Mouse (Mus musculus) spleen, postnatal 14 days (tissue): ENCODE results near the gene Anks1b.

Experiments used
- DNase-seq, 2 experiments: peaks; one replicate each; pipeline ENCODE4 v3.0.0; 2021 to 2022; ENCODE audit warnings: low spot score in 2 of 2

Gene Anks1b

DNA sequence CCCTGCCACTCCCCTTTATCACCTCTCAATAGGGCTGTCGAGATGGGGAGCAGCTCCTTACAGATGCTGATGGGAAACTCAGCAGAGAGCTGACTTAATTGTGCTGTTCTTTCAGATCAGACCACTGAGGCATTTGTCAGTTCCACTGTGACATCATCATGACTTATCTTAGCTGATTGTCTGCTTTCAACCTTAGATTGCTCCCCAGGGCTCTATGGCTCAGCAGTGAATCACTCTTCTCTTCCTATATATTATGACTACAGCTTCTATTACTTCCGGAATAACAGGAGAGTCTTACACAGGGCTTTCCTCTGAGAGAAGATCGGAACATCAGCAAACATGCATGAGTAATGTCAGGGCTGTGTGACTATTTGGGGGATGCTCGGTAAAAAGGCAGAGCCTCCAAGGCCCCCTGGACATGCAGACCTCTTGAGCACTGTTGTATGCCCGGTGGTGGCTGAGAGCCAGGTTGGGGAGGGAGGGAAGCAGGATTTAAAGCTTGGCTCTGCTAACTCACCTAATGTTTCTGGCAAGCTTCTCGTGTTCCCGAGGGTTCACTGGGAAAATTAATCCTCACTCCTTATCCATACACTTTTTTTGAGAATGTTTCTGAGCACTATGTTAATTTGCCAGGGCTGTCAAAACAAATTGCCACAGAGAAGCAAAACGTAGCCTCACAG lies 936.7 kb downstream of the Anks1b start:
- no peak for DNase-seq

DNA sequence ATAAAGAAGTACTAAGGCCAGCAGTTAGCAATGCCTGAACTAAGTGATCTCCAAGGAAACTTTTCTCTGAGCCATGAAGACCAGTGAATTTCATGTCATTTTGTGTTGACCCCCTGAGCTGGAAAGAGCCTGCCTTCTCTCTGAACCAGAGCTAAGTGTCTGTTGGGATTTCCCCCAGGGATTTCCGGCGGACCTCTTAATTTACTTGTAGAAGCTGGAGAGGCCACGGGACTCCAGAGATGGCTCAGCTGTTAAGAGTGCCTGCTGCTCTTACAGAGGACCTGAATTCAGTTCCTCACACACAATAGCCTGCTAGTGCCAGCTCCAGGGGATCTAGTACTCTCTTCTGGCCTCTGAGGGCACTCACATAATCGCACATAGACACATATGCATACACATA lies 938.1 kb downstream of the Anks1b start:
- DNase-seq = no peak

DNA sequence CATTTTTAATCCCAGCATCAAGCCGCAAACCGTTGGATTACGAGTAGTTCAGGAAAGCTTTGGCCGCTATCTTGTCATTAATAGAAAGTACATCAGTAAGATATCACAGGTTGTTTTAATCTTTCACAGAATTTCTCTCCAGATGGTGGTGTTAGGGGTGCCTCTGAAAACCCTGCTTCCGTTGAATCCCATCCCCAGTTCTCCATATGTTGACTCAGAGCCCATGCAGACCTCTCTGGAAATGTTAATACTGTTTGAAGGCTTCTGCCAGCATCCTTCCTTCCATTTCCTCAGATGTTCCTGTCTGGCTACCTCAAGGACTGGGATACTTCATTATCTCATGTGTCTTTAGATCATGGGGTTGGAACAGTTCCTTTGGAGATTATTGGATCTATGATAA lies 940.0 kb downstream of the Anks1b start:
- DNase-seq = no peak

DNA sequence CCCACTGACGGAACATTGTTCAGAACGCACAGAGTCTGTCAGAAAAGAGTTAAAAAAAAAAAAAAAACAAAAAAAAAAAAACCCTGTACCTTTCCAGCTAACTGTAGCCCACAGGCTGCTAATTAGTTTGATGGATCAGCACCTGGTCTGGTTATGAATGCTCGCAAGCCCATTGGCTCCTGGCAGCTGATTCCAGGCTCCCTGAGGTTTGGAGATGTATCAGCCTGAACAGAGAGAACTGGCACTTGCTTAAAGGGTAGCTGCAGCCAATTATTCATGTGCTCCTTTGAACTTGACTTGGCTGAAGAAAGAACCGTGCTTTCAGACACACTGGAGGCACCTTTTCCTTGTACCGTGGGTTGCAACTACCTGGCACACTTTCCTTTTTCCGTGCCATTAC lies 941.1 kb downstream of the Anks1b start:
- no peak for DNase-seq

DNA sequence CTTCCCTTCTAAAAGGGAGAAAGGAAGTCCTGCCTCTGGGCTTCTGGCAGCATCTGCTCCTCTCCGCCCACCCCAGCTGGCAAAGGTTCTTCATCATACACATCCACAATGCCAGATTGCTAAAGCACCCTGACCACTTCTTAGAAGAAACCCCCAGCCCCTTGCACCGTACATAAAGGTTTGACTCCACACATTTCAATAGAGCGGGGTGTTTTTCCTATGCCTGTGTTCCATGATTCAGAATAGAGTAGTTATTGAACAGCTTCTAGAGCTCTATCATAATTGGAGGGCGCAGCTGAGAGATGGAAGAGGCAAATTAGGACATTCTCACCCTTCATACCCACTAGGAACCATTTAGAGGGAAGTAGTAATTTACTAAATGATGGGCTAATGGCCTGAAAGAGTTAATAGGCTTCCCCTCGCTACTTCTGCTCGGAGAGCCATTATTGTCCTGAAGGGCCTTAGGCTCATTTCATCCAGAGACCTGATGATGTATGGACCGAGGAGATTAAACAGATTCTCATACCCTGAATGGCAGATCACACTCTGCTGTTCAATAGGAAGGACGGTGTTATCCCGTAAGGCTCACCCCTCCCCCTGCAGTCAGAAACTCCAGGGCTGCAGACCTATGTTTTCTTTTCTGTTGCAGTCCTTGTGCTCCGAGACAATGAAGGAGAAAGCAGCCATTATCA lies 945.1 kb downstream of the Anks1b start:
- no peak for DNase-seq

DNA sequence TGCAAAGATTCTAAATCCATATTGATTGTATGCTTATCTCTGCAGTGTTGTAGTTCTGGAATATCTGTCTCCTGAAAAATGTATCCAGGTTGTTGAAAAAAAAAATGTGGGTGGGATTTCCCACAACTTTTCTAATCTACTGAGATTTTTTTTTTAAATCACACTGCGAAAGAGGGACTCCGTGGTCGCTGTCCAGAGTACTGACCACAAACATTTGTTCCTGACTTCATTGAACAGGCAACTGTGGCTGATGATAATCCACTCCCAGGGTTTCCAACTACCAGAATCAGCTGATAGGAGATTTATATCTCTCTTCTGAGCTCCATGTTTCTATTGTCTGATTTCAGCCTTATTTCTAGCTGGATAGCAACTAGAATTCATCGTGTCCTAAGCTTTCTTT lies 950.1 kb downstream of the Anks1b start:
- no peak for DNase-seq

DNA sequence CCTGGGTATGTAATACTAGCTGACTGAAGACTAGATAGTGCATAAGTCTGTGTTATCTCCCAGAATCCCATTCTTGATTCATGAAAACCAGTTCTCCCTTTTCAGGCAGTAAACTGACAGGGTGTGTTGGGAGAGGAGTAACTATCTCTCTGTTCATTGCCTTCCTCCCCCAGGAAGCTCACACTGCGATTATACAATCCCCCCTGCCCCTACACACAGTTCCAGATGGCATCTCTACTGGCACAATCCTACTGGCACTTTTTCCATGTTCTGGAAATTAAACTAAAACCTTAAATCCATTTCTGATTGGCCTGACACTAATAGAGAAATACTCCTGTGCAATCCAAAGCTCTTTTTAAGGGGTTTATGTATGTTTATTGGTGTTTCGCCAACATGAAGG lies 951.4 kb downstream of the Anks1b start:
- no peak for DNase-seq

DNA sequence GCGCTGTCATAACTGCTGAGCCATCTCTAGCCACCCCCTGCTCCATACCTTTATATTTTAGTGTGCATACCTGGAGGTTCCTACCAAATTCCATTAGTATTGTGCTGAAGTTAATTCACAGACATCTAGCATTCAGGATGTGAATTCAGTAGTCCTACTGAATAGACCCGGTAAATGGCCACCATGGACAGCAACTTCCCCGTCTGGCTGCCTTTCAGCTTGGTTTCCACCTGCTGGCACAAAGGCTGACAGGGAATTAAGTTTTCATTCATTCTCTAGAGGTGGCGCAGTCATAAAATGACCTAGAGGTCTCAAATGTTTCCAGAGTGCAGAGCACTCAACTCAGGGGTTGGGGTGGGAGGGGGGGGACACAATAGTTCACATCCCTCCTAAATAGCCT lies 953.6 kb downstream of the Anks1b start:
- DNase-seq = no peak

DNA sequence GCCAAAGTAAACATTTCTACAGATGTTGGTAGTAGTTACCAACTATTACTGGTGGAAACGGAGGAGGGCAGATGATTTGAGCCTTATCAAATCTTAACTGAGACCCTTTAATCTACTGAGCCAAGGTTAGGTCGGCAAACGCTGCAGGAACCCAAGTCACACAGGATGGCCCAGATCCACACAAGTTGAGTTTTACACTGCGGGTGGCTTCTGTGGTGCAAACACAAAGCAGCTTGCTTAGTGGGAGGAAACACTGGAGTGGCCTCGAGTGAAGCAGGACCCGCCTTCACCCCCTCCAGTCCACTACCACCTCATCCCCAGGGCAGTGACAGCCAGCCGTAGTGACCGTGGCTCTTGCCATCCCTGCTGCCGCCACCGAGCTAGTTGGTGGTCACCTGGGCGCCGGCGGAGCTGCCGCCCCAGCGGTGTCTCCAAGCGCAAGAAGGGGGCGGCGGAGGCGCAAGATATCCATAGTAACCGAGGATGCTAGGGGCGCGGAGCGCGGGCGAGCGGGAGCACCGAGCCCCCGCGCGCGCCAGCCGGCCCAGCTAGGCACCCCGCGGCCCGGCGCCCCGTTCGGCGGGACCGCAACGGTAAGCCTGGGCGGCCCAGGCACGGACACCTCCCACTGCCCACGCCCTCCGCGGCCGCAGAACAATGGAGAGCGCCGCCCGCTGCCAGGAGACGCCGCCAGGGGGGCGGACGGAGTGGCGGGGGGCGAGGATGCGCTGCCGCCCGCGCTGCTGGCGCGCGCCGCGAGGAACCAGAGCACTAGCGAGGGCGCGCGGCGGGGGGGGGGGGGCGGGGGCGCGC lies 955.5 kb downstream of the Anks1b start:
- DNase-seq = no peak

DNA sequence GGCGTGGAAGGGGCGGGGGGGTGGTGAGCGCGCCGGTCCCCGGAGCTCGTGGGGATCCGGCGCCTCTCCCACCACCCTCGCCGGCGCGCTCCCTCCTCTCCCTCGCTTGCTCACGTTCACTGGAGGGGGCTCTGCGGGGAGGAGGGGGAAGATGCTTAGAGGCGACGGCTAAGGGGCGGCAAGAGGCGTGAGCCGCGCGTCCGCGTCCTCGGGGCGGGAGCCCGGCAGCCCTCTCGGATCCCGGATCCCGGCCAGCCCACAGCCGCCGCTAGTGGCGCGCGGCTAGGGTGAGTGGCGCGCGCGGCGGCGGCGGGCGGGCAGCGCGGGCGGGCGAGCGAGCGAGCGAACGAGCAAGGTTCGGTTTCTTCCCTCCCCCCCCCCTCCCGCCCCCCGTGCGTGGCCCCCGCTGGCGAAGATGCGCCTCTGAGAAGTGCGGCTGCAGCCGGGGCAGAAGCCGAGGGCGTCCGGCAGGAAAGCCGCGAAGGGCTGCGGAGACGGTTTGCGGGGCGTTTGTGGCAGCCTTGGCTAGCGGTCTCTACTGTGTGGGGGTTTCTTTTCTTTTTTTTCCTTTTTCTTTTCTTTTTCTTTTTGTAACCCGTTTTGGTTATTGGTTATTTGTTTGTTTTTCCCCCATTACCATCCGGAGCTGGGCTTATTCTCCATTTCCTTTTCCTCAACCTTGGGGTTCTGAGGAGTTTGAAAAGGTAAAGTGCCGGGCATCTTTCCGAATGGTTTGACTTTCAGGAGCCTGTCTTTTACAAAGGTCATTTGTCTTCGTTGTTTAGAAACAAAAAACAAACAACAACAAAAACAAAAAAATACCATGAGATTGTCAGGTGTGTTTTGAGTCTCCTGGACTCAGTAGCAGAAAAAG lies 956.3 kb downstream of the Anks1b start:
- DNase-seq = no peak

DNA sequence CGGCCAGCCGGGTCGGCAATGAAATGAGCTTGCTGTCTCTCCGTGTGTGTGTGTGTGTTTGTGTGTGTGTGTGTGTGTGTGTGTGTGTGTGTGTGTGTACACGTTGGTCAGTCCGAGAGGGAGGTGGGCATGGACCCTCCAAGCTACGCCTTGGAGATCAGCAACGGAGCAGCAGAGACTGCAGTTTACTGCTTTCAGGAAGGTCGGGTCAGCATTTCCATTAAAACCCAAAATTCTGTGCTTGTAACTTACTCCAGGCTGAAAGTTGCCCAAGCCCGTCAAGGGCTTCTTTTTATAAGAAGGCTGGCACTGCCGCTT lies 956.9 kb downstream of the Anks1b start:
- no peak for DNase-seq

DNA sequence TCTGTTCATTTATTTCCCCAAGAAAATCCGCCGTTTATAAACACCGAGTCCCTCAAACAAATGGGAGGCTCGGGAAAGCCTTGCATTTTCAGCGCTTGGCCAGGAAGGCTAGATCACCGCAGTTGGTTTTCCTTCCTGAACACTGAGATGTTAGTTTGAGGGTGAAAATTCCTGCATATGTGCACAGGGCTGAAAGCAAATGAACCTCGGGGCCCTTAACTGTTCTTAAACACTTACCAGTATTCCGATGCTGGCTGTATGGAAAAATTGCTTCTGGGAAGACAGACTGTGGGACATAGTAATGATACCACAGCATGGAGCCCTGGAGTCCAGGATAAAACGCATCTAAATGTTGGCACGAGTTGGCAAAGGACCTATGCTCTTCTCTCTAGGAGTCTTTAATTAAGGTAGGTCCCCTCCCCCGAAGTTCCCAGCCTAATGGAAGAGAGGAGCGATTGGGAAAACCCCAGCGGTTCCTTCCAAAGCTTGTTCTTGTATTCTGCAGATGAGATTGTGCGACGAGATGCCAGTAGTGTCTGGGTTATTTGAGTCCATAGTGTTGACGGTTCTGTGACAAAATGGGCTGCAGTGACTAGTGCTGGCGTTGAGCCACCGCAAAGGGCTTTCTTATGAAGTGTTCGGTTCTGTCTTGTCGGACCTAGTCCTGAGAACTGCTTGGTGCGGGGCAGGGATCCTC lies 957.4 kb downstream of the Anks1b start:
- DNase-seq = no peak

DNA sequence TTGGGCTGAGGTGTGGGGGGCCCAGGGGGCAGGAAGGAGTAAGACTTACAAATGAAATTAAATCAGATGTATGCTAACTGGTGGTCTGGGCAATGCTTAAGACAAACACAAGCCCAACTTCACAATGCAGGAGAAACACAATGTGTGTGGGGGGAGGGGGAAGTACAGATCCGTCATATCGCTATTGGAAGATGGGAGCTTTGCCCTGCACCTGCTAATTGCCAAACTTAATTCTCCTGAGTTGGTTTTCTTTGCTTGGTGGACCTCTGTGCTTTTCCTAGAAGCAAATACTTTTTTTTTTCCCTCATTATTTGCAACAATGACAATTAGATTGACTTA lies 957.9 kb downstream of the Anks1b start:
- DNase-seq = no peak

DNA sequence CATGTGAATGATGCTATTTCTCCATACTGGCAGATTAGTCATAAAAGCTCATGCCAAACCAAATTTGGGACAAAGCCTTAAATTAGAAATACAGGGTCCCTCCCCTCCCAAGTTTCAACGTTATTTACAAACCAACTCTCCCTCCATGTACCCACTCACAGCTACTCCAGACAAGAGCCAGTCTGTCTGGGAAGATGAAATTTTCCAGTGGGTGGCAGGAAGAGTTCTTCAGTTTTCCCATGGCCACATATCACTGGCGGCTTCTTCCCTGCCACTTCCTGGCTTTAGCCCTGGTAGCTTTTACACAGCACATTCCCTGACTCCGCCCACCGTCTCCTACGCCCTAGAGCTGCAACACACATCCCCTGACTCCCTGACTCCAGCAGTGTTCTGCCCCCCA lies 961.0 kb downstream of the Anks1b start:
- DNase-seq = no peak

DNA sequence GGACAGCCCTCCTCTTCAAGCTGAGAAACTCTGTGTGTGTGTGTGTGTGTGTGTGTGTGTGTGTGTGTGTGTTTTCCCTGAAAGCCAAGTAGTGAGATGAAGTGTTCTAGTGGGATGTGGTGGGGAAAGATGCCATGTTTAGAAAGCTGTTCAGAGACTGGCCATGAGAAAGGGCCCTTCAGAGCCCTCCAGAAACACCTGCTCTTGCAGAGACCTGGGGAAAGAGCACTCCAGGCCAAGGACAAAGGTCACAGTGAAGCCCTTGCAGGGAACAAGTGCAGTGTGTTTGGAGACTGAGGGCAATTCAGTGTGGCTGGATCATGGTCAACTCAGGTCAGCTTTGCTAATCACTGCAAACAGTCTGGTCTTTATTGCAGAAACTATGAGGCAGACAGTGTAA lies 961.9 kb downstream of the Anks1b start:
- DNase-seq = no peak

DNA sequence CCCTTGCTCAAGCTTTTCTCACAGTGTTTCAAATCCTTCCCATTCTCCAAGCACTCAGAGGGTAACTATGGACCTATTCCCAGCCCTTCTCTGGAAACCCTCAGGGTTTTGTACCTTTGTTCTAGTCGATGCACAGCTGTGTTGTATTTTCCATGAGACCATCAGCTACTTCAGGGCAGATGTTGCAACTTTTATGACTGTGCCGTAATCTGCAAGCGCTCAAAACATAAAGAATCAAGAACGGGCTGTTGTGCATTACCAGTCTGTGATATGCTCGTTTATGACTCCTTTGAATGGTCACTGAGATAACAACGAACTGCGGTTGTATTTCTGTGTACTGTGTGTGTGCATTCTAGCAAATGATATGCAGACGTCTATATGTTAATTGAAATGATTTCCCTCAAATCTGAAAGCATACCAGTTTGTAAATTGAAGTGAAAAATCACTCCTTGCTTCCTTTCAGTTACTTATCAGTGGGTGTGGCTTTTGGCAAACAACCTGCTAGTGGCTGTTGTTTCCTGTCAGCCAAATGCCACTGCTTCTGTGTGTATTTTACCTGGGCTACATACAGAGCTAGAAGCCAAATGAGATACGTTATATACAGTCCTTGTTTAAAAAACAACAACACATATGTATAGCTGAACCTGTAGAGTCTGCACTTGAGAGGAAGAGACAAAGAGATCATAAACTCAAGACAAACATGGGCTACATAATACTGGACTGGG lies 966.5 kb downstream of the Anks1b start:
- no peak for DNase-seq

DNA sequence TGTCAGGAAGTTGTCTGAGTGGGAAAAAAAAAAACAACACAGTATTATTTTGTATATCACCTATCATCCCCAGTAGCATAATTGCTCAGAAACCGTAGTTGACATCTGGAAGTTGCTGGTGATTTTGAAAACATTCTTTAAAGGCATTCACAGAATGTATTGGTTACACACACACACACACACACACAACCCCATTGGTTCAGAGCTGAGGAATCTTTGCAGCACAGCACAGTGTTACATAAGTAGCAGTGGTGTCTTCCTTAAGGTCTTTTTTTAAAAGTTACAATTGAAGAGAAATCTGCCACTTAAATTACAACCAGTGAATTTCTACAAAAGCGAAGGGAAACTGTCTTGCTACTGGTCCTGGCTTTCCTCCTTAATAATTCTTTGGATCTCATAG lies 969.1 kb downstream of the Anks1b start:
- DNase-seq = no peak

DNA sequence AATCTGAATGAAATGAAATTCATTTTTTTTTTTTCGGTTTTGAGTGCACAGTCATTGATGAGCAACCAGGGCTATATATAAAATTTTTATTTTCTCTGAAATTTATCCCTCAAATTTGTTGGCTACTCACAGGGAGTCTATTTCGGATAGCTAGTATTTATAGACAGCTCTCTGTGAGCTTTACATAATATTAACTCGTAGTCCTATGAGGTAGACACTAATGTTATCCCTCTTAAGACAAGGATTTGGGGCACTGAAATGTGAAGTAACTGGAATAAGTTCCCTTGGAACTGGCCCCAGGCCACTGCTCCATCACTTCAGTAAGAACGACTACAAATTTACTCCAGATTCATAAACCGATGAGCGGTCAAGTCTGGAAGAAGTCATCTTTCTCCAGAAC lies 977.8 kb downstream of the Anks1b start:
- DNase-seq = no peak

DNA sequence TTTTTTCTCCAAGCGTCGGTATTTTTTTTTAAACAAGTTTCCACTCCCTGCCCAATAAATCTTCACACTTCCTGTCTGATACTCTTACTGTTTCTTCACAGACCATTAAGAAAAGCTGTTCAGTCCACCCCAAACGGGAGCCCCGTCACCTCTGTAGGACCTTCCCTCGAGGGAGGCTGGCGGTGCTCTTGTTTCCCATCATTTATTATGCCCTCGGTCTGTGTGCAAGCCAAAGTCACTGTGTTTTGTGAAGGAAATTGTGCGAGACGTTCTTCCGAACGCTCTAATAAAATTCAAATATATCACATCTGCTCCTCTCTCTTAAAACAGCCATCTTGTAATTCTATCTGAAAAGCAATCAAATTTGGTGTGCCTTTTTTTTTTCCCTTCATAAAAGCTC lies 978.7 kb downstream of the Anks1b start:
- DNase-seq = no peak

DNA sequence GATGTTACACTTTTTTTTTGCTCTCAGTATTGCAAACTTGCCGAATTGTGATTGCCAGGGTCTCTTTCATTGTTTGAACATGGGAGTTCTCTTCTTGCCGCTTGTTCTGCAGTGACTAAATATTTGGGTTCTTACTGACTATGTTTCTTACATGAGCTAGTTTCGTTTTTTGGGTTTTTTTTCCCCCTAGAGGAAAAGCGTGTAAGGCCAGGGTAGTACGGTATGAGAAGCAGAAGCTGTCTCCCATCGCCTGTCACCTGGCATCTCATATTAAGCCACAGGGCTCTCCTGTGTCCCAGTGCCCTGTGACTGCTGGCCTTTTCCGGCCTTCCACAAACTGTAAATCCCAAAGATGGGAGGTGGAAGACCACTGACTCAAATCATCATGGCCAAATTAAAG lies 979.1 kb downstream of the Anks1b start:
- no peak for DNase-seq

DNA sequence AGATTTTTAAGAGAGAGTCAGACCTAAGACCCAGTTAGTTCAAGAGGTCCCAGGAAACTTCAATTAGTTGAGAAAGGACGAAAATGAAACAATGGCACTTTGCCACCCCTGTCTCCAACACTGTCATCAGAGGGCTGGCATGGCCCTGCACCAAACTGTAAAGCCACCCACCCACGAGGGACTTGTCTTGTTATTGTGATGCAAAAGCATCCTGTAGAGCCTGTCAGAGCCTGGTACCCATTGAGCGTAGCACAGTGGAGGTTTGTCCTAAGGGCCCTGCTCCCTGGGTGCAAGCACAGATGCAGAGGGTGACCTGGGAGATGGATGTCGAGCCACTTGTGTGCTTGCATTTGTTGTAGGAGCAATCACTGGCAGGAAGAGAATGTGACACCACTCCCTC lies 983.4 kb downstream of the Anks1b start:
- DNase-seq = no peak
